Mouse (Mus musculus) limb, embryonic 13.5 days (tissue): ENCODE data around the gene Stk10. TPM values are rescaled to one million over a fixed set of nuclear protein-coding genes. Genes with fewer than 3 reads are reported as not detected.

Experiments used
- ATAC-seq: fragments of 200-750 bp; cut with Nextera tagmentation; 2 replicates; pipeline ENCODE4 v1.8.0; 2017; ENCODE audit warnings: low read depth, moderate number of reproducible peaks, moderate TSS enrichment; ENCODE audit not compliant: low FRiP score
- H3K27ac ChIP-seq: fragments of 300-500 bp; sonication (generic); 2 replicates; pipeline ENCODE4 v1.5.1; 2015; ENCODE audit warnings: inconsistent platforms, mild to moderate bottlenecking, moderate library complexity
- H3K27me3 ChIP-seq: fragments of 300-500 bp; sonication (generic); 2 replicates; pipeline ENCODE4 v1.6.1; 2015; ENCODE audit warnings: mild to moderate bottlenecking, inconsistent platforms
- H3K36me3 ChIP-seq: fragments of 300-500 bp; sonication (generic); 2 replicates; pipeline ENCODE4 v1.6.1; 2015; ENCODE audit warnings: inconsistent platforms, mild to moderate bottlenecking, moderate library complexity
- H3K4me1 ChIP-seq: fragments of 300-500 bp; sonication (generic); 2 replicates; pipeline ENCODE4 v1.6.1; 2015; ENCODE audit warnings: inconsistent platforms
- H3K4me2 ChIP-seq: fragments of 300-500 bp; sonication (generic); replicated peaks from 2 replicates; pipeline ENCODE4 v1.6.1; 2015; ENCODE audit warnings: inconsistent platforms, mild to moderate bottlenecking, moderate library complexity
- H3K4me3 ChIP-seq: fragments of 300-500 bp; sonication (generic); 2 replicates; pipeline ENCODE4 v1.5.1; 2015; ENCODE audit warnings: moderate library complexity, mild to moderate bottlenecking, inconsistent platforms
- H3K9ac ChIP-seq: fragments of 300-500 bp; sonication (generic); 2 replicates; pipeline ENCODE4 v1.6.1; 2015; ENCODE audit warnings: mild to moderate bottlenecking, inconsistent platforms
- H3K9me3 ChIP-seq: fragments of 300-500 bp; sonication (generic); 2 replicates; pipeline ENCODE4 v1.6.1; 2016; ENCODE audit warnings: inconsistent platforms
- WGBS: fragments of 180-500 bp; shearing (Covaris S2); methylation state at CpG from one replicate; pipeline ENCODE4 v1.1.7; 2015; 5-methylcytosine and 5-hydroxymethylcytosine counted together
- polyA plus RNA-seq: library from polyadenylated mRNA; unstranded; fragments of >200 nt; fragmentation: Nextera tagmentation; extraction: Ambion mirVana; gene quantifications from 2 replicates; pipeline ENCODE4 v1.2.1, GENCODE M21; 2015

Stk10 gene
- polyA plus RNA-seq, 1 experiment from 2014 or later = 3.1 TPM

GRCm38 (mm10) chr11:32632671-32633070 lies 99.6 kb downstream of the Stk10 start:
- H3K4me1 ChIP-seq = no peaks in the 10 kb centered on the region
- H3K9me3 ChIP-seq = no peaks in the 10 kb centered on the region
- ATAC-seq = no peak
- H3K36me3 ChIP-seq = no peaks in the 10 kb centered on the region
- no peak overlapping the region for H3K4me2 ChIP-seq
- H3K27me3 ChIP-seq = no peaks in the 10 kb centered on the region
- no peak overlapping the region for H3K4me3 ChIP-seq
- 98% methylated on average over 5 of the region's 5 CpGs for WGBS
- H3K9ac ChIP-seq = no peak overlapping the region
- H3K27ac ChIP-seq = no peak overlapping the region

GRCm38 (mm10) chr11:32633542-32633941 lies 100.4 kb downstream of the Stk10 start:
- Histone ChIP-seq H3K27ac (no peak overlapping the region), H3K9me3 (no peaks in the 10 kb centered on the region), H3K4me1 (peaks cover 4% of the 10 kb centered on the region), H3K9ac (no peak overlapping the region), H3K4me3 (no peak overlapping the region), H3K36me3 (no peaks in the 10 kb centered on the region), H3K27me3 (no peaks in the 10 kb centered on the region), H3K4me2 (no peak overlapping the region)
- 67% methylated on average over 3 of the region's 3 CpGs for WGBS
- no peak for ATAC-seq

GRCm38 (mm10) chr11:32634143-32634542 lies 101.0 kb downstream of the Stk10 start:
- 92% methylated on average over 2 of the region's 2 CpGs for WGBS
- Histone ChIP-seq H3K4me1 (peaks cover 10% of the 10 kb centered on the region), H3K9me3 (no peaks in the 10 kb centered on the region), H3K36me3 (no peaks in the 10 kb centered on the region), H3K4me3 (no peak overlapping the region), H3K27ac (no peak overlapping the region), H3K9ac (no peak overlapping the region), H3K27me3 (no peaks in the 10 kb centered on the region), H3K4me2 (no peak overlapping the region)
- no peak for ATAC-seq

DNA sequence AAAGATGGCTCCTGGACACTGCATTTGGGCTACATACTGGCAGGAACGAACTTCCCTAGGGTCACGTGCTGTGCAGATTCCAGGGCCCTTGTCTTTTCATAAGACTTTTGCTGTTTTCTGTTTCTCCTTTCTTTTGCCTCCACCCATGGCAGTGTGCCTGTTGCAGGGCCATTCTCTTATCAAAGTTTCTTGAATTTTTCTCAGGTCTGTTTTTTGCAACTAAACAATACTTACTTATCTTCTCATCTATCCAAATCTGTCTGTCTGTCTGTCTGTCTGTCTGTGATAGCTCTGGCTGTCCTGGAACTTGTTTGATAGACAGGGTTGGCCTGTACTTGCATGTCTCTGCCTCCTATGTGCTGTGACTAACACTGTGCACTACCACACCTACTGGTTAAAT lies 101.7 kb downstream of the Stk10 start:
- H3K27me3 ChIP-seq = no peaks in the 10 kb centered on the region
- WGBS = 56% methylated on average over 2 of the region's 2 CpGs
- H3K27ac ChIP-seq = no peak overlapping the region
- H3K36me3 ChIP-seq = no peaks in the 10 kb centered on the region
- H3K4me2 ChIP-seq = no peak overlapping the region
- no peak overlapping the region for H3K9ac ChIP-seq
- ATAC-seq = no peak
- peaks cover 13% of the 10 kb centered on the region for H3K4me1 ChIP-seq
- no peaks in the 10 kb centered on the region for H3K9me3 ChIP-seq
- no peak overlapping the region for H3K4me3 ChIP-seq

GRCm38 (mm10) chr11:32636275-32636674 lies 103.2 kb downstream of the Stk10 start:
- 84% methylated on average over 4 of the region's 4 CpGs for WGBS
- ATAC-seq = no peak
- Histone ChIP-seq H3K4me3 (no peak overlapping the region), H3K27ac (no peak overlapping the region), H3K36me3 (no peaks in the 10 kb centered on the region), H3K9me3 (no peaks in the 10 kb centered on the region), H3K9ac (no peak overlapping the region), H3K4me2 (no peak overlapping the region), H3K4me1 (peaks cover 19% of the 10 kb centered on the region), H3K27me3 (no peaks in the 10 kb centered on the region)

GRCm38 (mm10) chr11:32638521-32639255 lies 105.6 kb downstream of the Stk10 start:
- H3K4me1 ChIP-seq = peaks cover 26% of the 10 kb centered on the region
- ATAC-seq = no peak
- peak overlapping the region; percentile 61; the same call in 1 of the 2 replicates for H3K27ac ChIP-seq
- H3K4me3 ChIP-seq = no peak overlapping the region
- no peak overlapping the region for H3K4me2 ChIP-seq
- no peak overlapping the region for H3K9ac ChIP-seq
- 46% methylated on average over 8 of the region's 8 CpGs for WGBS
- no peaks in the 10 kb centered on the region for H3K27me3 ChIP-seq
- H3K9me3 ChIP-seq = no peaks in the 10 kb centered on the region
- H3K36me3 ChIP-seq = no peaks in the 10 kb centered on the region

- Histone ChIP-seq H3K4me3 (no peak overlapping the region), H3K27me3 (no peaks in the 10 kb centered on the region), H3K27ac (no peak overlapping the region), H3K4me1 (peaks cover 38% of the 10 kb centered on the region), H3K4me2 (0 out of 2 replicates have a peak overlapping the region, but pooled peaks have one; percentile 84), H3K9me3 (no peaks in the 10 kb centered on the region), H3K36me3 (no peaks in the 10 kb centered on the region), H3K9ac (no peak overlapping the region)
- WGBS = 89% methylated on average over 4 of the region's 4 CpGs
- no peak for ATAC-seq
Observed at GRCm38 (mm10) chr11:32640617-32641016, 107.5 kb downstream of the Stk10 start.

GRCm38 (mm10) chr11:32642249-32642876 lies 109.3 kb downstream of the Stk10 start, which contains the start of gene Fbxw11:
TSS of gene Fbxw11 (plus strand) at chr11:32642724.
- Histone ChIP-seq H3K27ac (peak within 1 kb of the TSS; percentile 97), H3K36me3 (no peaks in the 10 kb centered on the region), H3K4me2 (peak within 1 kb of the TSS; percentile 84), H3K9ac (peak within 1 kb of the TSS; percentile 98), H3K4me3 (peak within 1 kb of the TSS; percentile 91), H3K27me3 (no peaks in the 10 kb centered on the region), H3K4me1 (peaks cover 38% of the 10 kb centered on the region), H3K9me3 (no peaks in the 10 kb centered on the region)
- WGBS = under 1% methylated on average over 51 of the region's 64 CpGs
- peak; percentile 95 for ATAC-seq

DNA sequence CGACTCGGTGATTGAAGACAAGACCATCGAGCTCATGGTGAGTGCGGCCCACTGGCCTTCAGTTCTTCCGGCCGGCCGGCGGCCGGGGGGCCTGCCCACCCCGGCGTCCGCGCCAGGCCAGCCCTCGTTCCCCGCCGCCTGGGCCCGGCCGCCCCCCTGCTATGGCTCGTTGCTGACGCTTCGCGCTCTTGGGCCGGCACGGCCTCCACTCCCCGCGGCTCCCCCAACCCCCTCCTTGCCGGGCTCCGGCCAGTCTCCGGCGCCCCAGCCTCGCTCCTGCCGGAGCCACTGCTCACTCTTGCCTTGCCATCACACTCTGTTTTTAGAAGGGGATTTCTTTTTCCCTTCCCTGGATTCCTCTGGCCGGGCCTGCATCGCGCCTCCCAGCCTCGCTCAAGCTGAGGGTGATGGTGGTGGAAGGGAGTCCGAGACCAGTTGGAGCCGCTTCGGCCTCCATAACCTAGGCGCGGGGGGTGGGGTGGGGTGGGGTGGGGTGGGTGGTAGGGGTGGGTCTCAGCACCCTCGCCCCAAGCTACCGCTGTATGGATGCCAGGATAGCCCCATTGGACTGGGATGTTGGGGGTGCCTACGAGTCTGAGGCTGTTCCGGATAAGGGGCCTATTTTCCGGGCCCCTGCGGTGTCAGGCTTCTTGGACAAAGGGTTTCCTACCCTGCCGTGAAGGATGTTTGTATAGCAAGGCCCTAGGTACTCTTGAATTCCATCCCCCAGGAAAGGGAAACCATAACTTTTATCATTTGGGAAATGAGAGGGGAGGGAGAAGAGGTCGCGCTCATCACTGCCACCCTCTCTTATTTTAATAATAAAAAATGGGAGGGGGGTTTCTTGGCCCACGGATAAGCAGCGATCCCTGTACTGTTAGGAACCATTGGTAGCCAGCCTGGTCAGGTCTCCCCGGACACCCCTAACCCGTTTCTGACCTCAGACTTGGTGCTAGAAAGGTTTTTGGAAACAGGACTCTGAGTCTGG lies 110.1 kb downstream of the Stk10 start:
- peak; percentile 49 for ATAC-seq
- H3K27ac ChIP-seq = peak overlapping the region; percentile 97
- no peaks in the 10 kb centered on the region for H3K36me3 ChIP-seq
- no peaks in the 10 kb centered on the region for H3K9me3 ChIP-seq
- H3K4me1 ChIP-seq = peaks cover 38% of the 10 kb centered on the region
- peak overlapping the region; percentile 98 for H3K9ac ChIP-seq
- peak overlapping the region; percentile 84 for H3K4me2 ChIP-seq
- no peaks in the 10 kb centered on the region for H3K27me3 ChIP-seq
- peak overlapping the region; percentile 91 for H3K4me3 ChIP-seq
- WGBS = 0% methylated on average over 49 of the region's 54 CpGs

DNA sequence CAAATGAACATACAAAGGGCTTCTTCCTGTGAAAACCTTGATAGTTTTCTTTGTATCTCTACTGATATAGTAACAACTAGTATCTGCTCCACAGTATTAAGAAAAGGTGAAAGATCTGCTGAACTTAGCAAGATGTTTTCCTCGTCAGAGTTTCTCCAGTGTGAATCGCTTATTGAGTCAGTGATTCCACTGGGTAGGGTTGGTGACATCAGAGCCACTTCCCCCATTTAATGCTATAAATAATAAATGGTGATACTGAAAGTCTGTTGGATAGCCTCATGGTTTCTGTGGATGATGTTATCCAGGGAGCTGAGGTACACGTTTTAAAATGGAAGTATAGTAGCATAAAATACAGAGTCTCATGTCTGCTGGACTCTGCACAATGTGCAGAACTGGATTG lies 110.9 kb downstream of the Stk10 start:
- ATAC-seq = no peak
- H3K9me3 ChIP-seq = no peaks in the 10 kb centered on the region
- peak overlapping the region; percentile 98 for H3K9ac ChIP-seq
- peak overlapping the region; percentile 91 for H3K4me3 ChIP-seq
- WGBS = 41% methylated on average over 3 of the region's 3 CpGs
- H3K36me3 ChIP-seq = no peaks in the 10 kb centered on the region
- peak overlapping the region; percentile 84 for H3K4me2 ChIP-seq
- H3K4me1 ChIP-seq = peaks cover 30% of the 10 kb centered on the region
- H3K27me3 ChIP-seq = no peaks in the 10 kb centered on the region
- peak overlapping the region; percentile 97; the same call in 1 of the 2 replicates for H3K27ac ChIP-seq

DNA sequence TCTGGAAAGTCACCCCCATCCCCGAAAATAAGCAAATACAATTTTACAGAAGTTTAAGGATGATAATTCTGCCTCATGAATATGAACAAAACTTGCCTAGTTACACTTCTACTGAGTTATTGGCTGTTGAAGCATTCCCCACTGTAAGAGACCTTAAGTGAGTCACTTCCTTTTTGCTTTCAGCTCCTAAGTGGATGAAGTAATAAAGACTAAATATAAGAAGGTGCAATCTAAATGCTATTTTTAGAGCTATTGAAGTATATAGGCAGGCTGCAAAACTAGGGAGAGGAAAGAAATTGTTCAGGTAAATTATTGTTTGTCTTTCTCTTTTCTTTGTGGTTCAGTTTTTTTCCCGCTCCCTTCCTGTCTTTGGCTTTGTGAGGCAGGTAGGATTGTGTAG lies 114.2 kb downstream of the Stk10 start:
- no peak overlapping the region for H3K4me2 ChIP-seq
- no peak overlapping the region; the same call in 1 of the 2 replicates for H3K27ac ChIP-seq
- no peak overlapping the region for H3K4me3 ChIP-seq
- 89% methylated on average over 2 of the region's 2 CpGs for WGBS
- no peak for ATAC-seq
- no peaks in the 10 kb centered on the region for H3K9me3 ChIP-seq
- H3K36me3 ChIP-seq = no peaks in the 10 kb centered on the region
- H3K9ac ChIP-seq = no peak overlapping the region
- no peaks in the 10 kb centered on the region for H3K27me3 ChIP-seq
- H3K4me1 ChIP-seq = peaks cover 19% of the 10 kb centered on the region
